In genomic region chr11:17181807-17182206, GRCm38 (mm10) we compare ENCODE assay signal across 8 mouse cellular contexts. TPM values are rescaled to one million over a fixed set of nuclear protein-coding genes. Genes with fewer than 3 reads are reported as not detected.
DNase-seq lines count a peak whose midpoint lies in the region; ATAC-seq lines count a peak whose summit lies in the region.

Gene Wdr92, plus strand, starts transcription at chr11:17182107.

- H3K4me1 ChIP-seq in liver, embryonic 12.5 days, result peaks cover 8% of the 10 kb centered on the region; the same call in 1 of the 2 replicates
- H3K4me1 ChIP-seq in embryonic facial prominence, embryonic 11.5 days (ENCODE audit: control insufficient read depth, insufficient read depth, low read length), result no peaks in the 10 kb centered on the region
- H3K4me1 ChIP-seq in hindbrain, embryonic 16.5 days (ENCODE audit: control insufficient read depth, insufficient read depth, low read depth, low read length), result no peaks in the 10 kb centered on the region
- peaks cover 4% of the 10 kb centered on the region; the same call in 1 of the 2 replicates for H3K4me1 ChIP-seq in neural tube, embryonic 13.5 days (replicated peaks)

- no peak for DNase-seq in liver
- DNase-seq in embryonic facial prominence, embryonic 11.5 days (ENCODE audit: low spot score), result no peak
- no peak for DNase-seq in spleen, postnatal 4 days (ENCODE audit: low spot score in 2 of 2)
- no peak for DNase-seq in urinary bladder, postnatal 14 days (ENCODE audit: low spot score)
- DNase-seq in cerebellum, postnatal 25 days, result no peak

- no peaks in the 10 kb centered on the region for H3K9me3 ChIP-seq in liver, embryonic 12.5 days (replicated peaks)
- H3K9me3 ChIP-seq in embryonic facial prominence, embryonic 11.5 days (replicated peaks; ENCODE audit: control insufficient read depth, low read length), result no peaks in the 10 kb centered on the region
- H3K9me3 ChIP-seq in hindbrain, embryonic 16.5 days (ENCODE audit: control insufficient read depth, low read length), result no peaks in the 10 kb centered on the region
- H3K9me3 ChIP-seq in neural tube, embryonic 13.5 days, result no peaks in the 10 kb centered on the region

- H3K4me3 ChIP-seq in liver, embryonic 12.5 days, result no peak within 1 kb of the TSS
- H3K4me3 ChIP-seq in embryonic facial prominence, embryonic 11.5 days (ENCODE audit: low read depth, low read length), result no peak within 1 kb of the TSS
- H3K4me3 ChIP-seq in hindbrain, embryonic 16.5 days (ENCODE audit: low read length), result no peak within 1 kb of the TSS
- H3K4me3 ChIP-seq in neural tube, embryonic 13.5 days, result no peak within 1 kb of the TSS

- WGBS in liver, embryonic 12.5 days (ENCODE audit: insufficient replicate concordance), result 81% methylated on average over 3 of the region's 3 CpGs
- WGBS in embryonic facial prominence, embryonic 11.5 days, result 74% methylated on average over 3 of the region's 3 CpGs
- WGBS in hindbrain, embryonic 16.5 days, result 64% methylated on average over 3 of the region's 3 CpGs
- WGBS in neural tube, embryonic 13.5 days, result 71% methylated on average over 3 of the region's 3 CpGs

- H3K9ac ChIP-seq in liver, embryonic 12.5 days, result no peak within 1 kb of the TSS
- H3K9ac ChIP-seq in embryonic facial prominence, embryonic 11.5 days (replicated peaks; ENCODE audit: low read length), result no peak within 1 kb of the TSS
- H3K9ac ChIP-seq in hindbrain, embryonic 16.5 days (ENCODE audit: low read depth, low read length), result no peak within 1 kb of the TSS
- H3K9ac ChIP-seq in neural tube, embryonic 13.5 days, result no peak within 1 kb of the TSS

- H3K36me3 ChIP-seq in liver, embryonic 12.5 days, result no peaks in the 10 kb centered on the region
- H3K36me3 ChIP-seq in embryonic facial prominence, embryonic 11.5 days (replicated peaks; ENCODE audit: control insufficient read depth, insufficient read depth, low read depth, low read length), result no peaks in the 10 kb centered on the region
- no peaks in the 10 kb centered on the region for H3K36me3 ChIP-seq in hindbrain, embryonic 16.5 days (ENCODE audit: control insufficient read depth, insufficient read depth, low read length)
- peaks cover 6% of the 10 kb centered on the region; the same call in 1 of the 2 replicates for H3K36me3 ChIP-seq in neural tube, embryonic 13.5 days

- no peak within 1 kb of the TSS for H3K27ac ChIP-seq in liver, embryonic 12.5 days
- no peak within 1 kb of the TSS for H3K27ac ChIP-seq in embryonic facial prominence, embryonic 11.5 days (replicated peaks; ENCODE audit: low read depth, low read length)
- H3K27ac ChIP-seq in hindbrain, embryonic 16.5 days (ENCODE audit: low read depth, low read length), result no peak within 1 kb of the TSS
- no peak within 1 kb of the TSS for H3K27ac ChIP-seq in neural tube, embryonic 13.5 days (replicated peaks)

- H3K27me3 ChIP-seq in liver, embryonic 12.5 days (replicated peaks), result no peaks in the 10 kb centered on the region
- no peaks in the 10 kb centered on the region for H3K27me3 ChIP-seq in embryonic facial prominence, embryonic 11.5 days (ENCODE audit: control insufficient read depth, insufficient read depth, low read length)
- H3K27me3 ChIP-seq in hindbrain, embryonic 16.5 days (replicated peaks; ENCODE audit: control insufficient read depth, insufficient read depth, low read length), result no peaks in the 10 kb centered on the region
- no peaks in the 10 kb centered on the region for H3K27me3 ChIP-seq in neural tube, embryonic 13.5 days

- H3K4me2 ChIP-seq in liver, embryonic 12.5 days, result no peak within 1 kb of the TSS
- no peak within 1 kb of the TSS for H3K4me2 ChIP-seq in embryonic facial prominence, embryonic 11.5 days (ENCODE audit: low read depth, low read length)
- H3K4me2 ChIP-seq in hindbrain, embryonic 16.5 days (ENCODE audit: low read length), result no peak within 1 kb of the TSS
- no peak within 1 kb of the TSS for H3K4me2 ChIP-seq in neural tube, embryonic 13.5 days

- ATAC-seq in liver, embryonic 12.5 days, result no peak
- ATAC-seq in embryonic facial prominence, embryonic 11.5 days (replicated peaks; ENCODE audit: insufficient number of reproducible peaks, low FRiP score, low TSS enrichment, low read depth), result no peak
- no peak for ATAC-seq in hindbrain, embryonic 16.5 days
- no peak for ATAC-seq in neural tube, embryonic 13.5 days (ENCODE audit: low read depth)

RNA-seq across cellular contexts. Expression of gene Wdr92, which starts in this region (rescaled TPM):
- polyA plus RNA-seq in liver, embryonic 12.5 days (2016; fragmentation: Nextera tagmentation; extraction: Ambion mirVana), result 17.3 and 18.0 TPM in 2 replicates
- polyA plus RNA-seq in embryonic facial prominence, embryonic 11.5 days (2014; fragmentation: Nextera tagmentation; extraction: Ambion mirVana), result 35.7 and 37.6 TPM in 2 replicates
- polyA plus RNA-seq in hindbrain, embryonic 16.5 days (2015; fragmentation: Nextera tagmentation; extraction: Ambion mirVana), result 18.0 TPM in 2 replicates
- 20.9 and 21.1 TPM in 2 replicates for polyA plus RNA-seq in neural tube, embryonic 13.5 days (2015; fragmentation: Nextera tagmentation; extraction: Ambion mirVana)
